Mouse (Mus musculus): ENCODE measurements around the gene Gabarap. TPM values are rescaled to one million over a fixed set of nuclear protein-coding genes. Genes with fewer than 3 reads are reported as not detected.

The Gabarap gene
- polyA plus RNA-seq (2014; fragmentation: Illumina TruSeq; extraction: RNeasy Lipid Tissue Mini Kit (QIAGEN cat#74804); ENCODE audit: low read depth, low replicate concordance), result 508 TPM

GRCm38 (mm10) chr11:69990850-69991691, at the start of gene Gabarap:
Gene Gabarap, plus strand, starts transcription at chr11:69991143.

GRCm38 (mm10) chr11:69948066-69948762, 42.7 kb upstream of the Gabarap start, which contains the start of gene Slc2a4:
Gene Slc2a4, minus strand, starts transcription at chr11:69948188.

GRCm38 (mm10) chr11:69964650-69965270, 26.2 kb upstream of the Gabarap start, which contains the start of gene Cldn7:
Gene Cldn7, plus strand, starts transcription at chr11:69964779.

GRCm38 (mm10) chr11:69981141-69981762, 9.7 kb upstream of the Gabarap start, which contains the start of gene Ctdnep1:
Gene Ctdnep1, plus strand, starts transcription at chr11:69981156.

GRCm38 (mm10) chr11:69982225-69982624, 8.7 kb upstream of the Gabarap start, which contains the start of gene Elp5:
Gene Elp5, minus strand, starts transcription at chr11:69982517.

GRCm38 (mm10) chr11:69995391-69995960, 4.5 kb downstream of the Gabarap start, which contains the start of gene Phf23:
Gene Phf23, plus strand, starts transcription at chr11:69995777.

GRCm38 (mm10) chr11:70000396-70000898, 9.5 kb downstream of the Gabarap start, which contains the start of gene Dvl2:
Gene Dvl2, plus strand, starts transcription at chr11:70000595.

GRCm38 (mm10) chr11:70014880-70015558, 24.1 kb downstream of the Gabarap start, which contains the start of gene Acadvl:
Gene Acadvl, minus strand, starts transcription at chr11:70015411.

GRCm38 (mm10) chr11:70016669-70017068, 25.7 kb downstream of the Gabarap start, which contains the start of gene Dlg4:
Gene Dlg4, plus strand, starts transcription at chr11:70016942.

Other genes starting within 250 kb of the Gabarap start
- gene Polr2a, start 232.5 kb upstream of the Gabarap start, polyA plus RNA-seq (2014; fragmentation: Illumina TruSeq; extraction: RNeasy Lipid Tissue Mini Kit (QIAGEN cat#74804); ENCODE audit: low read depth, low replicate concordance), result 25.7 TPM
- gene Slc35g3, start 229.2 kb upstream of the Gabarap start, polyA plus RNA-seq (2014; fragmentation: Illumina TruSeq; extraction: RNeasy Lipid Tissue Mini Kit (QIAGEN cat#74804); ENCODE audit: low read depth, low replicate concordance), result not detected
- 17.7 TPM for gene Zbtb4, start 225.2 kb upstream of the Gabarap start, polyA plus RNA-seq (2014; fragmentation: Illumina TruSeq; extraction: RNeasy Lipid Tissue Mini Kit (QIAGEN cat#74804); ENCODE audit: low read depth, low replicate concordance)
- 4.0 TPM for gene Chrnb1, start 195.2 kb upstream of the Gabarap start, polyA plus RNA-seq (2014; fragmentation: Illumina TruSeq; extraction: RNeasy Lipid Tissue Mini Kit (QIAGEN cat#74804); ENCODE audit: low read depth, low replicate concordance)
- gene Fgf11, start 189.3 kb upstream of the Gabarap start, polyA plus RNA-seq (2014; fragmentation: Illumina TruSeq; extraction: RNeasy Lipid Tissue Mini Kit (QIAGEN cat#74804); ENCODE audit: low read depth, low replicate concordance), result 9.5 TPM
- 11.7 TPM for gene Tmem102, start 185.5 kb upstream of the Gabarap start, polyA plus RNA-seq (2014; fragmentation: Illumina TruSeq; extraction: RNeasy Lipid Tissue Mini Kit (QIAGEN cat#74804); ENCODE audit: low read depth, low replicate concordance)
- gene Gm39566, start 175.8 kb upstream of the Gabarap start, polyA plus RNA-seq (2014; fragmentation: Illumina TruSeq; extraction: RNeasy Lipid Tissue Mini Kit (QIAGEN cat#74804); ENCODE audit: low read depth, low replicate concordance), result not detected
- gene Spem2, start 172.7 kb upstream of the Gabarap start, polyA plus RNA-seq (2014; fragmentation: Illumina TruSeq; extraction: RNeasy Lipid Tissue Mini Kit (QIAGEN cat#74804); ENCODE audit: low read depth, low replicate concordance), result not detected
- not detected for gene Spem1, start 169.0 kb upstream of the Gabarap start, polyA plus RNA-seq (2014; fragmentation: Illumina TruSeq; extraction: RNeasy Lipid Tissue Mini Kit (QIAGEN cat#74804); ENCODE audit: low read depth, low replicate concordance)
- 0.88 TPM for gene Nlgn2, start 153.4 kb upstream of the Gabarap start, polyA plus RNA-seq (2014; fragmentation: Illumina TruSeq; extraction: RNeasy Lipid Tissue Mini Kit (QIAGEN cat#74804); ENCODE audit: low read depth, low replicate concordance)
- 18.5 TPM for gene Tmem256, start 152.6 kb upstream of the Gabarap start, polyA plus RNA-seq (2014; fragmentation: Illumina TruSeq; extraction: RNeasy Lipid Tissue Mini Kit (QIAGEN cat#74804); ENCODE audit: low read depth, low replicate concordance)
- gene Plscr3, start 144.8 kb upstream of the Gabarap start, polyA plus RNA-seq (2014; fragmentation: Illumina TruSeq; extraction: RNeasy Lipid Tissue Mini Kit (QIAGEN cat#74804); ENCODE audit: low read depth, low replicate concordance), result 0.98 TPM
- gene Tnk1, start 132.4 kb upstream of the Gabarap start, polyA plus RNA-seq (2014; fragmentation: Illumina TruSeq; extraction: RNeasy Lipid Tissue Mini Kit (QIAGEN cat#74804); ENCODE audit: low read depth, low replicate concordance), result 5.4 TPM
- not detected for gene Tmem95, start 113.1 kb upstream of the Gabarap start, polyA plus RNA-seq (2014; fragmentation: Illumina TruSeq; extraction: RNeasy Lipid Tissue Mini Kit (QIAGEN cat#74804); ENCODE audit: low read depth, low replicate concordance)
- 2.9 TPM for gene Kctd11, start 109.7 kb upstream of the Gabarap start, polyA plus RNA-seq (2014; fragmentation: Illumina TruSeq; extraction: RNeasy Lipid Tissue Mini Kit (QIAGEN cat#74804); ENCODE audit: low read depth, low replicate concordance)
- 0.57 TPM for gene Acap1, start 95.6 kb upstream of the Gabarap start, polyA plus RNA-seq (2014; fragmentation: Illumina TruSeq; extraction: RNeasy Lipid Tissue Mini Kit (QIAGEN cat#74804); ENCODE audit: low read depth, low replicate concordance)
- 3.7 TPM for gene 2810408A11Rik, start 90.2 kb upstream of the Gabarap start, polyA plus RNA-seq (2014; fragmentation: Illumina TruSeq; extraction: RNeasy Lipid Tissue Mini Kit (QIAGEN cat#74804); ENCODE audit: low read depth, low replicate concordance)
- gene Neurl4, start 90.1 kb upstream of the Gabarap start, polyA plus RNA-seq (2014; fragmentation: Illumina TruSeq; extraction: RNeasy Lipid Tissue Mini Kit (QIAGEN cat#74804); ENCODE audit: low read depth, low replicate concordance), result 2.6 TPM
- gene Gps2, start 77.3 kb upstream of the Gabarap start, polyA plus RNA-seq (2014; fragmentation: Illumina TruSeq; extraction: RNeasy Lipid Tissue Mini Kit (QIAGEN cat#74804); ENCODE audit: low read depth, low replicate concordance), result 18.3 TPM
- gene Eif5a, start 69.2 kb upstream of the Gabarap start, polyA plus RNA-seq (2014; fragmentation: Illumina TruSeq; extraction: RNeasy Lipid Tissue Mini Kit (QIAGEN cat#74804); ENCODE audit: low read depth, low replicate concordance), result 144 TPM
- 22.3 TPM for gene Ybx2, start 55.3 kb upstream of the Gabarap start, polyA plus RNA-seq (2014; fragmentation: Illumina TruSeq; extraction: RNeasy Lipid Tissue Mini Kit (QIAGEN cat#74804); ENCODE audit: low read depth, low replicate concordance)
- gene Slc2a4, start 43.0 kb upstream of the Gabarap start, polyA plus RNA-seq (2014; fragmentation: Illumina TruSeq; extraction: RNeasy Lipid Tissue Mini Kit (QIAGEN cat#74804); ENCODE audit: low read depth, low replicate concordance), result 0.98 TPM
- gene Cldn7, start 26.4 kb upstream of the Gabarap start, polyA plus RNA-seq (2014; fragmentation: Illumina TruSeq; extraction: RNeasy Lipid Tissue Mini Kit (QIAGEN cat#74804); ENCODE audit: low read depth, low replicate concordance), result 214 TPM
- 55.0 TPM for gene Ctdnep1, start 10.0 kb upstream of the Gabarap start, polyA plus RNA-seq (2014; fragmentation: Illumina TruSeq; extraction: RNeasy Lipid Tissue Mini Kit (QIAGEN cat#74804); ENCODE audit: low read depth, low replicate concordance)
- 5.0 TPM for gene Elp5, start 8.6 kb upstream of the Gabarap start, polyA plus RNA-seq (2014; fragmentation: Illumina TruSeq; extraction: RNeasy Lipid Tissue Mini Kit (QIAGEN cat#74804); ENCODE audit: low read depth, low replicate concordance)
- gene Phf23, start 4.6 kb downstream of the Gabarap start, polyA plus RNA-seq (2014; fragmentation: Illumina TruSeq; extraction: RNeasy Lipid Tissue Mini Kit (QIAGEN cat#74804); ENCODE audit: low read depth, low replicate concordance), result 22.4 TPM
- gene Dvl2, start 9.5 kb downstream of the Gabarap start, polyA plus RNA-seq (2014; fragmentation: Illumina TruSeq; extraction: RNeasy Lipid Tissue Mini Kit (QIAGEN cat#74804); ENCODE audit: low read depth, low replicate concordance), result 0.63 TPM
- 9.9 TPM for gene Acadvl, start 24.3 kb downstream of the Gabarap start, polyA plus RNA-seq (2014; fragmentation: Illumina TruSeq; extraction: RNeasy Lipid Tissue Mini Kit (QIAGEN cat#74804); ENCODE audit: low read depth, low replicate concordance)
- gene Dlg4, start 25.8 kb downstream of the Gabarap start, polyA plus RNA-seq (2014; fragmentation: Illumina TruSeq; extraction: RNeasy Lipid Tissue Mini Kit (QIAGEN cat#74804); ENCODE audit: low read depth, low replicate concordance), result 1.0 TPM
- gene Asgr1, start 62.9 kb downstream of the Gabarap start, polyA plus RNA-seq (2014; fragmentation: Illumina TruSeq; extraction: RNeasy Lipid Tissue Mini Kit (QIAGEN cat#74804); ENCODE audit: low read depth, low replicate concordance), result not detected
- gene Asgr2, start 101.5 kb downstream of the Gabarap start, polyA plus RNA-seq (2014; fragmentation: Illumina TruSeq; extraction: RNeasy Lipid Tissue Mini Kit (QIAGEN cat#74804); ENCODE audit: low read depth, low replicate concordance), result not detected
- 5.0 TPM for gene Mgl2, start 139.2 kb downstream of the Gabarap start, polyA plus RNA-seq (2014; fragmentation: Illumina TruSeq; extraction: RNeasy Lipid Tissue Mini Kit (QIAGEN cat#74804); ENCODE audit: low read depth, low replicate concordance)
- gene Clec10a, start 165.1 kb downstream of the Gabarap start, polyA plus RNA-seq (2014; fragmentation: Illumina TruSeq; extraction: RNeasy Lipid Tissue Mini Kit (QIAGEN cat#74804); ENCODE audit: low read depth, low replicate concordance), result 3.1 TPM
- gene Slc16a11, start 221.6 kb downstream of the Gabarap start, polyA plus RNA-seq (2014; fragmentation: Illumina TruSeq; extraction: RNeasy Lipid Tissue Mini Kit (QIAGEN cat#74804); ENCODE audit: low read depth, low replicate concordance), result 0.69 TPM
- 3.1 TPM for gene Slc16a13, start 229.9 kb downstream of the Gabarap start, polyA plus RNA-seq (2014; fragmentation: Illumina TruSeq; extraction: RNeasy Lipid Tissue Mini Kit (QIAGEN cat#74804); ENCODE audit: low read depth, low replicate concordance)
- 2.3 TPM for gene Bcl6b, start 238.7 kb downstream of the Gabarap start, polyA plus RNA-seq (2014; fragmentation: Illumina TruSeq; extraction: RNeasy Lipid Tissue Mini Kit (QIAGEN cat#74804); ENCODE audit: low read depth, low replicate concordance)
- gene 0610010K14Rik, start 246.8 kb downstream of the Gabarap start, polyA plus RNA-seq (2014; fragmentation: Illumina TruSeq; extraction: RNeasy Lipid Tissue Mini Kit (QIAGEN cat#74804); ENCODE audit: low read depth, low replicate concordance), result 1.8 TPM
- gene Gm21988, start 248.7 kb downstream of the Gabarap start, polyA plus RNA-seq (2014; fragmentation: Illumina TruSeq; extraction: RNeasy Lipid Tissue Mini Kit (QIAGEN cat#74804); ENCODE audit: low read depth, low replicate concordance), result 0.69 TPM
- 24.0 TPM for gene Rnasek, start 248.7 kb downstream of the Gabarap start, polyA plus RNA-seq (2014; fragmentation: Illumina TruSeq; extraction: RNeasy Lipid Tissue Mini Kit (QIAGEN cat#74804); ENCODE audit: low read depth, low replicate concordance)

Measured in sigmoid colon, adult 10 weeks (tissue).